Mouse (Mus musculus) liver, adult 2 months (tissue): ENCODE measurements around the gene Nfyc.

Experiments
- CTCF ChIP-seq: fragments of 200-500 bp; IDR thresholded peaks from 2 replicates; pipeline ENCODE4 v1.5.1; 2011; ENCODE audit warnings: low read depth, low read length, control low read depth
- POLR2A ChIP-seq: fragments of 200-500 bp; IDR thresholded peaks from 2 replicates; pipeline ENCODE4 v1.6.1; 2011; ENCODE audit warnings: low read length, control low read depth; ENCODE audit not compliant: insufficient read depth; ENCODE audit errors: extremely low read depth

GRCm38 (mm10) chr4:120880731-120881432, 49.5 kb upstream of the Nfyc start:
- TF ChIP-seq CTCF (no peak), POLR2A (no peak)
